Mouse (Mus musculus): ENCODE results near the gene Ubxn7. TPM values are rescaled to one million over a fixed set of nuclear protein-coding genes. Genes with fewer than 3 reads are reported as not detected.

Ubxn7 gene
- polyA plus RNA-seq, 1 experiment from 2014 or later = 8.0 TPM

DNA sequence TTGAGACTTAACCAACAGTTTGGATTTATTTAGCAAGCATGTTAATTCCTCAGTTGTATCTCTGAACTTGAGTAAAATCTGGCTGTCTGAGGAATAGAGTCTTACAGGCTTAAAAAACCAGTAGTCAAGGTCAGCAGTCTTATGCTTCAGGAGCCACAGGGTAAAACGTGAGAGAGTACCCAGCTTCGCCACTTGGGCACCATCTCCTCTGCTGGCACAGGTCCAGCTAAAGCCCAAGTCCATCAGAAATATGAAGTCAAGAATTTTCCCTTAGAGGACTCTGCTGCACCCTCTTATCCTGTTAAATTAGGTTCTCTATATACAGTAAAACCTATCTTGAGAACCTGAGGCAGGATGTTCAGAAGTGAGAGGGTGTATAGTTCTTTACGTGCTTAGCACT, 54.8 kb downstream of the Ubxn7 start:
- Histone ChIP-seq H3K4me3 (ENCODE audit: low read depth, low read length) (no peak overlapping the region), H3K27ac (replicated peaks) (no peak overlapping the region), H3K36me3 (ENCODE audit: control insufficient read depth, insufficient read depth, low read length) (peaks cover 10% of the 10 kb centered on the region), H3K4me1 (replicated peaks; ENCODE audit: control insufficient read depth, insufficient read depth) (no peaks in the 10 kb centered on the region), H3K9me3 (ENCODE audit: control insufficient read depth, low read length) (no peaks in the 10 kb centered on the region), H3K4me2 (replicated peaks; ENCODE audit: low read depth) (no peak overlapping the region), H3K27me3 (ENCODE audit: control insufficient read depth, insufficient read depth, low read length) (no peaks in the 10 kb centered on the region), H3K9ac (ENCODE audit: low read length) (no peak overlapping the region)
- DNase-seq (ENCODE audit: low spot score) (no peak), ATAC-seq (ENCODE audit: low FRiP score, low TSS enrichment) (no peak)
- WGBS = 85% methylated on average over 3 of the region's 3 CpGs
- TF ChIP-seq EP300 (optimal IDR thresholded peaks at IDR 0.05) = no peak
- no peak for TF ChIP-seq CTCF (IDR thresholded peaks at IDR 0.05; ENCODE audit: low read depth)

DNA sequence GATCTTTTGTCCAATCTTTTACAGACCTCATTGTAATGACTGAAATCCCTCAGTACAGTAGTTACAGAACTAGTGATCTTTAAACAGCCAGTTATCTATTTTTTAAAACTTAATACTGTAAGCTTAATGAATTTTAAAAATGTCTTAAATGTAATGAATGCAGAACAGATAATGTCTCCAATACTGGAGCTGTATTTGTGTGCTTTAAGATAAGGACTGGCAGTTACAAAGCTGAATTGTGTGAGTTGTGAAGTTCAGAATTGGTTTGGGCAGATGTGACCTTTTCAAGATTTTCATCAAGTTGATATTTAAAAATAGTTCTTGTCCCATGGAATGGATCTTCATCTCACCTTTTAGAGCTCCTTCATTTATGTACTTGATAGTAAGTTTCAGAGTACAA, 57.0 kb downstream of the Ubxn7 start:
- no peaks in the 10 kb centered on the region for H3K27me3 ChIP-seq (ENCODE audit: control insufficient read depth, insufficient read depth, low read length)
- no peak for ATAC-seq (ENCODE audit: low FRiP score, low TSS enrichment)
- H3K27ac ChIP-seq (replicated peaks) = no peak overlapping the region
- no peak overlapping the region for H3K4me2 ChIP-seq (replicated peaks; ENCODE audit: low read depth)
- no peaks in the 10 kb centered on the region for H3K9me3 ChIP-seq (ENCODE audit: control insufficient read depth, low read length)
- no peak for DNase-seq (ENCODE audit: low spot score)
- no peak overlapping the region for H3K4me3 ChIP-seq (ENCODE audit: low read depth, low read length)
- H3K4me1 ChIP-seq (replicated peaks; ENCODE audit: control insufficient read depth, insufficient read depth) = no peaks in the 10 kb centered on the region
- H3K9ac ChIP-seq (ENCODE audit: low read length) = no peak overlapping the region
- no peak for TF ChIP-seq CTCF (IDR thresholded peaks at IDR 0.05; ENCODE audit: low read depth)
- peaks cover 6% of the 10 kb centered on the region; the same call in 1 of the 2 replicates for H3K36me3 ChIP-seq (ENCODE audit: control insufficient read depth, insufficient read depth, low read length)

DNA sequence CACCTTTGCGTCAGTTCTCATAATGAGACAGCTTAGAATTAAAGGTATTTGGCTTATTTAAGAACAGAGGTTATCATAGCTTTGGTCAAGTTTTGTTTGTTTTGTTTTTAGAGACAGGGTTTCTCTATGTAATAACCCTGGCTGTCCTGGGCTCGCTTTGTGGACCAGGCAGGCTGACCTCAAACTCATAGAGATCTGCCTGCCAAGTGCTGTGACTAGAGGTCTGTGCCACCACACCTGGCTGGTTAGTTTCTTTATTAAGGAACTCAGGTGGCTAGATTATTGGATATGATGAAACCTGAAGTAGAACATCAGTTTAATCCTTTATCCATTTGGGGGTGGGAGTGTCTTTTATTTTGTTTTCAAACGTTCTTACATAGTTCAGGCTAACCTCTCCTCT, 57.8 kb downstream of the Ubxn7 start:
- Histone ChIP-seq H3K4me2 (replicated peaks; ENCODE audit: low read depth) (no peak overlapping the region), H3K27me3 (ENCODE audit: control insufficient read depth, insufficient read depth, low read length) (no peaks in the 10 kb centered on the region), H3K9ac (ENCODE audit: low read length) (no peak overlapping the region), H3K36me3 (ENCODE audit: control insufficient read depth, insufficient read depth, low read length) (peaks cover 6% of the 10 kb centered on the region; the same call in 1 of the 2 replicates), H3K4me1 (replicated peaks; ENCODE audit: control insufficient read depth, insufficient read depth) (no peaks in the 10 kb centered on the region), H3K9me3 (ENCODE audit: control insufficient read depth, low read length) (no peaks in the 10 kb centered on the region), H3K27ac (replicated peaks) (no peak overlapping the region), H3K4me3 (ENCODE audit: low read depth, low read length) (no peak overlapping the region)
- WGBS = 72% methylated on average over 3 of the region's 3 CpGs
- no peak for DNase-seq (ENCODE audit: low spot score)
- no peak for ATAC-seq (ENCODE audit: low FRiP score, low TSS enrichment)
- TF ChIP-seq CTCF (IDR thresholded peaks at IDR 0.05; ENCODE audit: low read depth) (no peak), EP300 (optimal IDR thresholded peaks at IDR 0.05) (no peak)

DNA sequence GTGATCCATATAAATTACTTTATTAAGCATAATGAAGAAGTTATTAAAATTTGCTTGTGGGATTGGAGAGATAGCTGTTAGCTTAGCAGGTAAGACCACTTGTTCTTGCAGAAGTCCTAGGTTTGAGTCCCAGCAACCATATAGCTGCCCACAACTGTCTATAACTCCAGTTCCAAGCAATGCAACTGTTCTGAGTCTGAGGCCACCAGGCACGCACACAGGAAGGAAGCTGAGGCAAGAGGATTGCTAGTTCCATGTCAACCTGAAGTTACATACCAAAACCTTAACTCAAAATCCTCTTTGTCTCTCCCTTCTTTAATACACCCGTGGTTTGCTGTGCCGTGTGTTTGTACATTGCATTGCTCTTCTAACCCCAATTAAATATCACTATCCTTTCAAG, 58.8 kb downstream of the Ubxn7 start:
- peaks cover 6% of the 10 kb centered on the region; the same call in 1 of the 2 replicates for H3K36me3 ChIP-seq (ENCODE audit: control insufficient read depth, insufficient read depth, low read length)
- no peak overlapping the region for H3K4me3 ChIP-seq (ENCODE audit: low read depth, low read length)
- no peaks in the 10 kb centered on the region for H3K9me3 ChIP-seq (ENCODE audit: control insufficient read depth, low read length)
- no peak overlapping the region for H3K4me2 ChIP-seq (replicated peaks; ENCODE audit: low read depth)
- 83% methylated on average over 3 of the region's 3 CpGs for WGBS
- H3K9ac ChIP-seq (ENCODE audit: low read length) = no peak overlapping the region
- no peaks in the 10 kb centered on the region for H3K4me1 ChIP-seq (replicated peaks; ENCODE audit: control insufficient read depth, insufficient read depth)
- no peaks in the 10 kb centered on the region for H3K27me3 ChIP-seq (ENCODE audit: control insufficient read depth, insufficient read depth, low read length)
- H3K27ac ChIP-seq (replicated peaks) = no peak overlapping the region
- DNase-seq (ENCODE audit: low spot score) = no peak
- TF ChIP-seq EP300 (optimal IDR thresholded peaks at IDR 0.05) (no peak), CTCF (IDR thresholded peaks at IDR 0.05; ENCODE audit: low read depth) (no peak)
- no peak for ATAC-seq (ENCODE audit: low FRiP score, low TSS enrichment)

DNA sequence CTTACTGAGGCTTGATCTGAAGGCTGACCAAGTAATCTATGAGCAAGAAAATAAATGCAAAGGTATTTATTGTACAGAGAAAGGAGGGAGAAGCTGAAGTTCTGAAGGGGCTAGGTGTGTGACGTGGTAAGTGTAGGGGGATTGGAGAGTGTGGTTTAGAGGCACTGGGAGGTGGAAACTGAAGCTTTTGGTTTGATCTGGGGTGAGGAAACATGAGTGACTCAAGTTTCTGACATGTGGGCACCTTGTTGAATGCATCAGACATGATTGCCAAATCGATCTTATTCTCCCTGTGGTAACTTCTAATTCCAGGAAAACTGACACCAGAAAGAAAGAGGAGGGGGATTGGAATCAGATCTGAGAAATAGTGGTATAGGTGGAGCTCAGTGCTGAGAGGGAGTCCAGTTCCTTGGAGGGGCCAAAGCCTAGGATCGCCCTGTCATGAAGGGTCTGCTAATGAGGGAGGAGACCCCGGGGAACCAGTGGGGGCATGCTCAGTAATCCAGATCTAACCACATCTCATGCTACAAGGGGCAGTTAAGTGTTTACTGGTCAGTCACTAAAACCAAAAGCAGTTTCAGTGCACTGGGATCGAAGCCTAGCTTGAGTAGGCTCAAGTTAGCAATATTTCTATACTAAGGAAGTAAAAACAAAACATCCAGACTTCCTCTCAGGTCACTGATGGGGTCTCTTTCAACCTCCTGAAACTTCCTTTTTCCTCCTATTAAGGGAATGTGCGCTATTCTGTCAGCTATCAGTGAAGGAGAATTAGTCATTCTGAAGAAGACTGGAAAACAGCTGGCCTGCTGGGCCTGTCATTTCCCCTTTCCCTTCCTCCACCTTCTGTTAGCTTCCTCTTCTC, 63.9 kb downstream of the Ubxn7 start:
- H3K9ac ChIP-seq (ENCODE audit: low read length) = no peak overlapping the region
- no peaks in the 10 kb centered on the region for H3K9me3 ChIP-seq (ENCODE audit: control insufficient read depth, low read length)
- peaks cover 4% of the 10 kb centered on the region; the same call in 1 of the 2 replicates for H3K36me3 ChIP-seq (ENCODE audit: control insufficient read depth, insufficient read depth, low read length)
- no peak overlapping the region for H3K27ac ChIP-seq (replicated peaks)
- no peak for TF ChIP-seq EP300 (optimal IDR thresholded peaks at IDR 0.05)
- TF ChIP-seq CTCF (IDR thresholded peaks at IDR 0.05; ENCODE audit: low read depth) = no peak
- H3K4me3 ChIP-seq (ENCODE audit: low read depth, low read length) = no peak overlapping the region
- no peak for ATAC-seq (ENCODE audit: low FRiP score, low TSS enrichment)
- H3K27me3 ChIP-seq (ENCODE audit: control insufficient read depth, insufficient read depth, low read length) = no peaks in the 10 kb centered on the region
- no peaks in the 10 kb centered on the region for H3K4me1 ChIP-seq (replicated peaks; ENCODE audit: control insufficient read depth, insufficient read depth)
- WGBS = 60% methylated on average over 6 of the region's 6 CpGs
- DNase-seq (ENCODE audit: low spot score) = no peak
- H3K4me2 ChIP-seq (replicated peaks; ENCODE audit: low read depth) = no peak overlapping the region

DNA sequence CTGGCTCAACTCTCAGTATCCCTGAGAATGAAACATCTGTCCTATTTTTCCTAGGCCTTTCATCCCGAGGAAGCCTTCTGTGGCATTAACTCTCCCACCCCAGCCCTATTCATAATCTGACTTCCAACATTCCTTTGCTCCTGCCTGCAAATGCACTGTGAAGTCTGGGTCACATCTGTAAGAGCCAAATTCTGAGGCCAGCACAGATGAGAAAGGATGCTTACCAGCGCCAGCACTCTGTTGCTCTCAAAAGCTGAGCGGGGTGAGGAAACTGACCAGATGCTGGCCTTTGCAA, 64.4 kb downstream of the Ubxn7 start:
- TF ChIP-seq EP300 (optimal IDR thresholded peaks at IDR 0.05) = no peak
- no peak for TF ChIP-seq CTCF (IDR thresholded peaks at IDR 0.05; ENCODE audit: low read depth)
- no peak overlapping the region for H3K4me3 ChIP-seq (ENCODE audit: low read depth, low read length)
- DNase-seq (ENCODE audit: low spot score) (no peak), ATAC-seq (ENCODE audit: low FRiP score, low TSS enrichment) (no peak)
- H3K27me3 ChIP-seq (ENCODE audit: control insufficient read depth, insufficient read depth, low read length) = no peaks in the 10 kb centered on the region
- H3K9me3 ChIP-seq (ENCODE audit: control insufficient read depth, low read length) = no peaks in the 10 kb centered on the region
- 46% methylated on average over 3 of the region's 3 CpGs for WGBS
- no peaks in the 10 kb centered on the region for H3K4me1 ChIP-seq (replicated peaks; ENCODE audit: control insufficient read depth, insufficient read depth)
- peaks cover 4% of the 10 kb centered on the region; the same call in 1 of the 2 replicates for H3K36me3 ChIP-seq (ENCODE audit: control insufficient read depth, insufficient read depth, low read length)
- H3K27ac ChIP-seq (replicated peaks) = no peak overlapping the region
- no peak overlapping the region for H3K4me2 ChIP-seq (replicated peaks; ENCODE audit: low read depth)
- no peak overlapping the region for H3K9ac ChIP-seq (ENCODE audit: low read length)

Measured in stomach, postnatal 0 days (tissue).